Mouse (Mus musculus) embryonic facial prominence, embryonic 14.5 days (tissue): ENCODE results near the gene Ccdc194. TPM values are rescaled to one million over a fixed set of nuclear protein-coding genes. Genes with fewer than 3 reads are reported as not detected.
A peak's percentile ranks its signal among the peaks of the same experiment; 100 is the strongest.
"Not testable (repeated sequence)": the region's sequence is repeated elsewhere in the genome, so short reads cannot be mapped to it uniquely, and the experiment has no call there.

Source experiments
- ATAC-seq: fragments of 200-750 bp; cut with Nextera tagmentation; 2 replicates; pipeline ENCODE4 v1.8.0; 2017; ENCODE audit warnings: low read depth, moderate number of reproducible peaks, moderate TSS enrichment
- DNase-seq: peaks from one replicate; pipeline ENCODE4 v3.0.0-alpha.2; 2015; ENCODE audit warnings: low spot score
- H3K27ac ChIP-seq: fragments of 300-500 bp; sonication (generic); replicated peaks from 2 replicates; pipeline ENCODE4 v1.5.1; 2014; ENCODE audit warnings: low read depth, mild to moderate bottlenecking, low read length, moderate library complexity
- H3K27me3 ChIP-seq: fragments of 300-500 bp; sonication (generic); replicated peaks from 2 replicates; pipeline ENCODE4 v1.6.1; 2014; ENCODE audit warnings: low read length; ENCODE audit not compliant: control insufficient read depth, insufficient read depth
- H3K36me3 ChIP-seq: fragments of 300-500 bp; sonication (generic); 2 replicates; pipeline ENCODE4 v1.6.1; 2014; ENCODE audit warnings: low read length, mixed read lengths; ENCODE audit not compliant: control insufficient read depth, insufficient read depth
- H3K4me1 ChIP-seq: fragments of 300-500 bp; sonication (generic); 2 replicates; pipeline ENCODE4 v1.6.1; 2014; ENCODE audit warnings: antibody characterized with exemption, low read length; ENCODE audit not compliant: control insufficient read depth, insufficient read depth
- H3K4me2 ChIP-seq: fragments of 300-500 bp; sonication (generic); 2 replicates; pipeline ENCODE4 v1.6.1; 2014; ENCODE audit warnings: low read depth, mild to moderate bottlenecking, low read length, moderate library complexity, mixed read lengths
- H3K4me3 ChIP-seq: fragments of 300-500 bp; sonication (generic); 2 replicates; pipeline ENCODE4 v1.5.1; 2014; ENCODE audit warnings: low read depth, mild to moderate bottlenecking, low read length
- H3K9ac ChIP-seq: fragments of 300-500 bp; sonication (generic); 2 replicates; pipeline ENCODE4 v1.6.1; 2014; ENCODE audit warnings: low read depth, mild to moderate bottlenecking, low read length, moderate library complexity, mixed read lengths
- H3K9me3 ChIP-seq: fragments of 300-500 bp; sonication (generic); 2 replicates; pipeline ENCODE4 v1.6.1; 2016; ENCODE audit warnings: low read length; ENCODE audit not compliant: control insufficient read depth
- WGBS: fragments of 180-500 bp; shearing (Covaris S2); extraction: QIAGEN DNeasy Blood & Tissue Kit; methylation state at CpG from one replicate; pipeline ENCODE4 v1.1.7; 2014; 5-methylcytosine and 5-hydroxymethylcytosine counted together
- polyA plus RNA-seq: library from polyadenylated mRNA; unstranded; fragments of >200 nt; fragmentation: Nextera tagmentation; extraction: Ambion mirVana; gene quantifications from 2 replicates; pipeline ENCODE4 v1.2.1, GENCODE M21; 2014

Gene Ccdc194
- polyA plus RNA-seq, 1 experiment from 2014 or later, result 3.5 TPM

DNA sequence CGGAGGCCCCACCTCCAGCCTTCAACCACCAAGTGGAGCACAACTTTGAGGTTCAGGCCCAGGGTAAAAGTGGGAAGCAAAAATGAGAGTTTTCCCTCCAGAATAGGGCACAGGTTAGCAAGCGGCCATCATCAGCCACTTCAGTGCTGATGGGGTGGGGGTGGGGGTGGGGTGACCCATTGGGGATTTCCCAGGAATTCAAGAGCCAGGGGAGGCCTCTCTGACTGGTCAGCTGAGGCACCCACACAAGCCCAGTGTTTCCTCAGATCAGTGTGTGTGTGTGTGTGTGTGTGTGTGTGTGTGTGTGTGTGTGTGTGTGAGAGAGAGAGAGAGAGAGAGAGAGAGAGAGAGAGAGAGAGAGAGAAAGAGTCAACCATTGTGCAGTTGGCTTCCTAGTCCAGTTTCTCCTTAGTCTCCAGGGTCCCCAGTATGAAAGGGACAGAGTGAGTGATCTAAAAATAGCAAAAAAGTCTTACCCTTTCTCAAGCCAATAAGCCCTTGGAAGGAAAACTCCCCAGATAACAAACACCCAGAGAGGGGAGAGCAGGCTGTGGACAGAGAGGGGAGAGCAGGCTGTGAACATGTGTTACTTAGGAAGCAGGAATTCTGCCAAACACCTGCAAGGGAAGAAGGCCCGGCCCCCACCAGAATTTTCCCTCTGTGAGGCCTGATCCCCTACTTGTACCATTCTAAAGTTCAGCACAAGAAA, 1.8 kb upstream of the Ccdc194 start:
- DNase-seq (peak; percentile 41), ATAC-seq (no peak)
- 54% methylated on average over 3 of the region's 3 CpGs for WGBS
- peak overlapping the region; percentile 52 for H3K27ac ChIP-seq
- H3K27me3 ChIP-seq, result peaks cover 27% of the 10 kb centered on the region
- H3K4me2 ChIP-seq, result no peak overlapping the region
- peaks cover 7% of the 10 kb centered on the region for H3K4me1 ChIP-seq
- H3K9ac ChIP-seq, result no peak overlapping the region
- H3K9me3 ChIP-seq, result no peaks in the 10 kb centered on the region
- no peaks in the 10 kb centered on the region for H3K36me3 ChIP-seq
- no peak overlapping the region for H3K4me3 ChIP-seq

DNA sequence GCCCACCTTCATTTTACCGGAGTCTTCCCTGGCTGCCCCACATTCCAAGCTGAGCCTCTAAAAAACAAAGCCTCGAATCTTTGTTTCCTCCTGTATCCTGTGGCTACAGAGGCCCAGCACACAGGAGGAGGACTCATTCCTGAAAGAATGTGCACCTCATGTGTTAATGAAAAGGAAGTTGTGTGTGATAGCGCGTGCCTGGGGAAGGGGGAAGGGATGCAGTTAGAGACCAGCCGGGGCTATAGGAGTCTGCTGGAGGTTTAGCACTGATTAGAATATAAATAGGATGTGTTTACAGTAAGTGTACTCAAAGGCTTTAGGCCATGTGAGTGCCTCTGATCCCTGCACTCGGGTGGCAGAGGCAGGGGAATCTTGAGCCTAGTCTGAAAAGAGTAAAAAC, 761 bp upstream of the Ccdc194 start:
- 0 out of 2 replicates have a peak, but pooled peaks have one; percentile 20 for ATAC-seq
- Histone ChIP-seq H3K9me3 (no peaks in the 10 kb centered on the region), H3K4me3 (no peak overlapping the region), H3K36me3 (no peaks in the 10 kb centered on the region), H3K4me2 (no peak overlapping the region), H3K4me1 (peaks cover 7% of the 10 kb centered on the region), H3K9ac (no peak overlapping the region), H3K27ac (peak overlapping the region; percentile 52; the same call in 1 of the 2 replicates), H3K27me3 (peaks cover 27% of the 10 kb centered on the region)
- 20% methylated on average over 6 of the region's 6 CpGs for WGBS
- peak; percentile 54 for DNase-seq

DNA sequence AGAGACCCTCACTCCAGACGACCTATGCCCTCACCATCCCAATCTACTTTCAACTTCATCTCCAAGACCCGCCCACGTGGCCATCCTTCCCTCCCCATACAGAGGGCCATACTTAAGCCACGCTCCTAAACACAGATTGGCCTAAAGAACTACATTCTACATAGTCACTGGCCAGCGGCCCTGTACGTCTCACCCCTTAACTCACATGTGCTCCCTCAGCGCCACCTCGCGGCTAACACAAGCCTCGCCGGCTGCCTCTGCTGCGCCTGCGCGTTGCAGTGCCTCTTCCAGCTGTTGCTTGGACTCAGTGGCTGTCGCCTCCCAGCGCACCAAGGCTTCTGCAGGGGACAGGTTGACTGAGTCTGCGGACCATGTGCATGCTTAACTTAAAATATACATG, 3.9 kb downstream of the Ccdc194 start:
- WGBS, result 7% methylated on average over 16 of the region's 17 CpGs
- H3K9me3 ChIP-seq, result no peaks in the 10 kb centered on the region
- peaks cover 22% of the 10 kb centered on the region for H3K27me3 ChIP-seq
- DNase-seq (peak; percentile 95), ATAC-seq (peak; percentile 92)
- peak overlapping the region; percentile 32 for H3K4me2 ChIP-seq
- H3K4me3 ChIP-seq, result no peak overlapping the region
- no peaks in the 10 kb centered on the region for H3K4me1 ChIP-seq
- H3K36me3 ChIP-seq, result no peaks in the 10 kb centered on the region
- no peak overlapping the region for H3K27ac ChIP-seq
- H3K9ac ChIP-seq, result no peak overlapping the region

- not testable (repeated sequence) for H3K36me3 ChIP-seq, H3K4me3 ChIP-seq, ATAC-seq, H3K9ac ChIP-seq, H3K4me2 ChIP-seq, H3K27ac ChIP-seq, H3K4me1 ChIP-seq, H3K27me3 ChIP-seq, H3K9me3 ChIP-seq
- DNase-seq, result peak; percentile 73
- 40% methylated on average over 9 of the region's 10 CpGs for WGBS
These were observed 6.3 kb downstream of the Ccdc194 start for GRCm38 (mm10) chr8:71519037-71519825.

DNA sequence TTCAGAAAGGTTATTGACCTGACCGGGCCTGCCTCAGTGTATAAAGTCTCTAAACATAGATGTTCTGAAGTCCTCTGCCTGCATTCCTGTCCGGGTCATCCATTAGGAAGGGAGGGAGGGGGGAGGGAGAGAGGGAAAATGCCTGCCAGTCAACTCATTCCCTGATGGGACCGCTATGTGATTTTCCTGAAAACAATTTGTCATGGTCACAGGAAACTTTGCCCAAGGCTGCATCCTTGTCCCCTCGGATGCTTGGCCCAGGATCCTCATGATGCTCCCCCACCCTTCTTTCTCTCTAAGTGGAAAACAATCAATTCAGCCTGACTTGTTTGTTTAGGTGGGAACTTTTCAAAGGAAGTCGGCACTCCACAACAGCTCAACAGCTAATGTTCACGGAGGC, 8.7 kb downstream of the Ccdc194 start:
- no peak overlapping the region for H3K4me2 ChIP-seq
- no peak for DNase-seq
- 5% methylated on average over 6 of the region's 6 CpGs for WGBS
- H3K9me3 ChIP-seq, result no peaks in the 10 kb centered on the region
- no peak overlapping the region for H3K4me3 ChIP-seq
- H3K9ac ChIP-seq, result no peak overlapping the region
- no peaks in the 10 kb centered on the region for H3K36me3 ChIP-seq
- H3K4me1 ChIP-seq, result no peaks in the 10 kb centered on the region
- H3K27ac ChIP-seq, result no peak overlapping the region
- H3K27me3 ChIP-seq, result no peaks in the 10 kb centered on the region
- ATAC-seq, result no peak

- Histone ChIP-seq H3K9me3 (no peaks in the 10 kb centered on the region), H3K9ac (no peak overlapping the region), H3K4me3 (no peak overlapping the region), H3K27ac (no peak overlapping the region), H3K4me1 (no peaks in the 10 kb centered on the region), H3K4me2 (no peak overlapping the region), H3K36me3 (no peaks in the 10 kb centered on the region), H3K27me3 (no peaks in the 10 kb centered on the region; the same call in 1 of the 2 replicates)
- 66% methylated on average over 5 of the region's 5 CpGs for WGBS
- DNase-seq (no peak), ATAC-seq (no peak)
These were observed 10.5 kb downstream of the Ccdc194 start for GRCm38 (mm10) chr8:71515043-71515442.

GRCm38 (mm10) chr8:71513018-71513754, 12.3 kb downstream of the Ccdc194 start:
- H3K4me1 ChIP-seq, result no peaks in the 10 kb centered on the region
- no peak overlapping the region for H3K27ac ChIP-seq
- no peaks in the 10 kb centered on the region for H3K9me3 ChIP-seq
- no peak overlapping the region for H3K9ac ChIP-seq
- no peaks in the 10 kb centered on the region for H3K36me3 ChIP-seq
- 55% methylated on average over 10 of the region's 15 CpGs for WGBS
- no peak for ATAC-seq
- DNase-seq, result no peak
- peaks cover 13% of the 10 kb centered on the region for H3K27me3 ChIP-seq
- no peak overlapping the region for H3K4me2 ChIP-seq
- no peak overlapping the region for H3K4me3 ChIP-seq

GRCm38 (mm10) chr8:71511644-71512043, 13.9 kb downstream of the Ccdc194 start, which contains the start of gene Plvap:
TSS of gene Plvap (minus strand) at chr8:71511752.
- Histone ChIP-seq H3K4me1 (no peaks in the 10 kb centered on the region), H3K27ac (no peak within 1 kb of the TSS), H3K4me3 (peak within 1 kb of the TSS; percentile 10; the same call in 1 of the 2 replicates), H3K9me3 (no peaks in the 10 kb centered on the region), H3K27me3 (peaks cover 28% of the 10 kb centered on the region), H3K9ac (no peak within 1 kb of the TSS), H3K36me3 (no peaks in the 10 kb centered on the region), H3K4me2 (no peak within 1 kb of the TSS)
- WGBS, result 52% methylated on average over 14 of the region's 14 CpGs
- ATAC-seq (no peak), DNase-seq (no peak)
